Mouse (Mus musculus) limb, embryonic 11.5 days (tissue): ENCODE results near the gene Clstn1. TPM values are rescaled to one million over a fixed set of nuclear protein-coding genes. Genes with fewer than 3 reads are reported as not detected.
A peak's percentile ranks its signal among the peaks of the same experiment; 100 is the strongest.

Experiments used
- ATAC-seq: fragments of 200-750 bp; cut with Nextera tagmentation; 2 replicates; pipeline ENCODE4 v1.8.0; 2017; ENCODE audit warnings: low read depth; ENCODE audit not compliant: insufficient number of reproducible peaks, low FRiP score, low TSS enrichment
- DNase-seq: peaks from one replicate; pipeline ENCODE4 v3.0.0-alpha.2; 2015; ENCODE audit warnings: low spot score
- H3K27ac ChIP-seq: fragments of 300-500 bp; sonication (generic); replicated peaks from 2 replicates; pipeline ENCODE4 v1.5.1; 2014; ENCODE audit warnings: low read depth, mild to moderate bottlenecking, low read length
- H3K27me3 ChIP-seq: fragments of 300-500 bp; sonication (generic); 2 replicates; pipeline ENCODE4 v1.6.1; 2014; ENCODE audit warnings: mild to moderate bottlenecking, low read length, mixed read lengths; ENCODE audit not compliant: control insufficient read depth, insufficient read depth
- H3K36me3 ChIP-seq: fragments of 300-500 bp; sonication (generic); 2 replicates; pipeline ENCODE4 v1.6.1; 2014; ENCODE audit warnings: mild to moderate bottlenecking, low read length, moderate library complexity, mixed read lengths; ENCODE audit not compliant: control insufficient read depth, insufficient read depth
- H3K4me1 ChIP-seq: fragments of 300-500 bp; sonication (generic); 2 replicates; pipeline ENCODE4 v1.6.1; 2014; ENCODE audit warnings: low read length, mixed read lengths; ENCODE audit not compliant: control insufficient read depth, insufficient read depth
- H3K4me2 ChIP-seq: fragments of 300-500 bp; sonication (generic); 2 replicates; pipeline ENCODE4 v1.6.1; 2014; ENCODE audit warnings: low read depth, mild to moderate bottlenecking, moderate library complexity; ENCODE audit not compliant: severe bottlenecking
- H3K4me3 ChIP-seq: fragments of 300-500 bp; sonication (generic); 2 replicates; pipeline ENCODE4 v1.5.1; 2014; ENCODE audit warnings: low read depth, low read length
- H3K9ac ChIP-seq: fragments of 300-500 bp; sonication (generic); 2 replicates; pipeline ENCODE4 v1.6.1; 2014; ENCODE audit warnings: mild to moderate bottlenecking, low read length
- H3K9me3 ChIP-seq: fragments of 300-500 bp; sonication (generic); 2 replicates; pipeline ENCODE4 v1.6.1; 2016; ENCODE audit warnings: low read length; ENCODE audit not compliant: control insufficient read depth
- WGBS: fragments of 180-500 bp; shearing (Covaris S2); extraction: QIAGEN DNeasy Blood & Tissue Kit; methylation state at CpG from one replicate; pipeline ENCODE4 v1.1.7; 2014; 5-methylcytosine and 5-hydroxymethylcytosine counted together
- polyA plus RNA-seq: library from polyadenylated mRNA; unstranded; fragments of >200 nt; fragmentation: Nextera tagmentation; extraction: Ambion mirVana; gene quantifications from 2 replicates; pipeline ENCODE4 v1.2.1, GENCODE M21; 2014

Gene Clstn1
- polyA plus RNA-seq, 1 experiment from 2014 or later: 24.7 TPM

- H3K27ac ChIP-seq: no peak overlapping the region
- no peaks in the 10 kb centered on the region for H3K27me3 ChIP-seq
- no peak overlapping the region for H3K4me3 ChIP-seq
- peaks cover 7% of the 10 kb centered on the region; the same call in 1 of the 2 replicates for H3K36me3 ChIP-seq
- ATAC-seq (no peak), DNase-seq (peak; percentile 79)
- H3K9me3 ChIP-seq: no peaks in the 10 kb centered on the region
- no peak overlapping the region for H3K9ac ChIP-seq
- H3K4me2 ChIP-seq: no peak overlapping the region
- WGBS: 67% methylated on average over 9 of the region's 9 CpGs
- no peaks in the 10 kb centered on the region for H3K4me1 ChIP-seq
Observed at GRCm38 (mm10) chr4:149549221-149549925, 36.9 kb upstream of the Clstn1 start.

DNA sequence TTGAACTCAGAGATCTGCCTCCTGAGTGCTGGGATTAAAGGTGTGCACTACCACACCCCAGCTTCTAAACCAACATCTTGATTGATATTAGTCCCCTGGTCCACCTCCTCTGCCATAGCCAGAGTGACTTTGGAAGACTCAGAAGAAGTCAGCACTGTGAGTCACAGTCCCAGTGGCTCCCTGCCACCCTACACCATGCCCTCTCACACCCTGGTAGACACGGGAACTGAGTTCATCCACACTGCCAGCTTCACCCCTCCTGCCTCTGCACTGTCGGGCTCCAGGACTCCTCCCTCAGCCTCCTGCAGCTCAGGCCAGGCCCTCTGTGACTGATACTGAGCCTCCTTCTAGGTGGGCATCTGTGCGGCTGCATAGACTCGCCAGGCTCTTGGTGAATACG is 35.4 kb upstream of the Clstn1 start:
- Histone ChIP-seq H3K27ac (no peak overlapping the region), H3K9ac (no peak overlapping the region), H3K4me1 (no peaks in the 10 kb centered on the region), H3K4me2 (no peak overlapping the region), H3K36me3 (peaks cover 7% of the 10 kb centered on the region; the same call in 1 of the 2 replicates), H3K9me3 (no peaks in the 10 kb centered on the region), H3K27me3 (no peaks in the 10 kb centered on the region), H3K4me3 (no peak overlapping the region)
- DNase-seq (no peak), ATAC-seq (no peak)
- WGBS: 79% methylated on average over 5 of the region's 5 CpGs

DNA sequence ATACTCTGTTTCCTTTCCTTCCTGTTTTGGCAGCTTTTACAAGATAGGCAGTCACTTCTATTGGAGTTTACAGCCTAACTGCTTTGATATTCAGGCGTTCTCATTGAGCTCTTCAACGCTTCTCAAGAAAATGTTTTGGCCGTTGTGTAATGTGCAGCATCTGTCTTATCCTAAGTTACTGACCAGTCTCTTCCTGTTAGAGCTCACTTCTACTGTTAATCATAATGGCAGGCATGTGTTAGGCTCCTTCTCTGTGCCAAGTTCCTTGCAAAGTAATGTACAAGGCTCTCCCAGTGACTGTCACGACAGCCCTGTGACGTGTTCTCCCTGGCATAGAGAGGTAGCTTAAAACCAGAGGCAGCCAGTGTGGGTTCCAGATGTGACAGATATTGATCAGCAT is 34.6 kb upstream of the Clstn1 start:
- ATAC-seq (no peak), DNase-seq (no peak)
- Histone ChIP-seq H3K9ac (no peak overlapping the region), H3K4me2 (no peak overlapping the region), H3K9me3 (no peaks in the 10 kb centered on the region), H3K36me3 (peaks cover 7% of the 10 kb centered on the region; the same call in 1 of the 2 replicates), H3K27ac (no peak overlapping the region), H3K4me3 (no peak overlapping the region), H3K27me3 (no peaks in the 10 kb centered on the region), H3K4me1 (no peaks in the 10 kb centered on the region)
- 92% methylated on average over 5 of the region's 5 CpGs for WGBS

- H3K4me1 ChIP-seq: no peaks in the 10 kb centered on the region
- no peak overlapping the region for H3K9ac ChIP-seq
- H3K9me3 ChIP-seq: no peaks in the 10 kb centered on the region
- no peak for ATAC-seq
- H3K4me2 ChIP-seq: no peak overlapping the region
- H3K27me3 ChIP-seq: no peaks in the 10 kb centered on the region
- H3K36me3 ChIP-seq: peaks cover 7% of the 10 kb centered on the region; the same call in 1 of the 2 replicates
- no peak for DNase-seq
- no peak overlapping the region for H3K27ac ChIP-seq
- WGBS: 70% methylated on average over 7 of the region's 7 CpGs
- no peak overlapping the region for H3K4me3 ChIP-seq
Observed at GRCm38 (mm10) chr4:149553834-149554233, 32.4 kb upstream of the Clstn1 start.

DNA sequence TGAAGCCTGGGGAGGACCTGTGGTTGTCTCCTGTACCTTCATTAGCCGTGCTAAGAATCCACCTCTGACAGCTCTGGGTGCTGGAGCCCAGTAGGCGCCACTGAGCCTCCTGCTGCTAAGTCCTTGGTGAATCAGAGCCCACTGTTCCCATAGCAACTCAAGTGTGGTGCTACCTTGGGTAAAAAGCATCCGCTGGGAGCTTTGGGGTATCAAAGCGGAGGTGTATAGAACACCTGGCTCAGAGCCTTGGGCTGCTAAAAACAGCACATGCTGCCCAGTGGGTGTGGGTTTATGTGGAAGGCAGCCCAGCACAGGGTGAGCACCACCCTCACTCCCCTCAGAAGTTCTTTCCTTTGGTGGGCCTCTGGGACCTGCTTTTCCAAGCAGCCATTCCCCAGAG is 30.2 kb upstream of the Clstn1 start:
- no peak for DNase-seq
- 83% methylated on average over 4 of the region's 4 CpGs for WGBS
- Histone ChIP-seq H3K36me3 (peaks cover 4% of the 10 kb centered on the region; the same call in 1 of the 2 replicates), H3K27me3 (no peaks in the 10 kb centered on the region), H3K9me3 (no peaks in the 10 kb centered on the region; the same call in 1 of the 2 replicates), H3K4me2 (no peak overlapping the region), H3K27ac (no peak overlapping the region), H3K9ac (no peak overlapping the region), H3K4me3 (no peak overlapping the region), H3K4me1 (no peaks in the 10 kb centered on the region)
- ATAC-seq: no peak

DNA sequence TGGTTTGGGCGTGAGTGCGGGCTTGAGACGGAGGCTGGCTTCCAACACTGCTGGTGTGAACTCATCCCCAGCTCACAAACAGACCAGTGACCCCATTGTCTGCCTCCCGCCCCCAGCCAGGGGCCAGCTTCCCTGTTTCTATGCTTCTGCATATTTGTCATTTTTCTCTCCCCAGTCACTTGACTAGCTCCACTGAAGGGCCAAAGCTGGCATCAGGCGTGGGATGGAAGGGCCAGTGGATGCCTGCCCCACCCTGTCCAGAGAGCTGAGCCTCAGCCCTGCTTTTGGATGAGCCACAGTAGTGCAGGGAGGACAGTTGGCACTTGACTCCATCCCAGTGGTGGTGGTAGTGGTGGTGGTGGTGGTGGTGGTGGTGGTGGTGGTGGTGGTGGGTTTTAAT is 28.4 kb upstream of the Clstn1 start:
- WGBS: 93% methylated on average over 5 of the region's 5 CpGs
- Histone ChIP-seq H3K36me3 (peaks cover 4% of the 10 kb centered on the region; the same call in 1 of the 2 replicates), H3K9me3 (no peaks in the 10 kb centered on the region; the same call in 1 of the 2 replicates), H3K4me2 (no peak overlapping the region), H3K4me3 (no peak overlapping the region), H3K27ac (no peak overlapping the region), H3K9ac (no peak overlapping the region), H3K4me1 (no peaks in the 10 kb centered on the region), H3K27me3 (no peaks in the 10 kb centered on the region)
- ATAC-seq: no peak
- no peak for DNase-seq

GRCm38 (mm10) chr4:149558389-149558788 is 27.9 kb upstream of the Clstn1 start:
- Histone ChIP-seq H3K4me3 (no peak overlapping the region), H3K4me2 (no peak overlapping the region), H3K9me3 (no peaks in the 10 kb centered on the region; the same call in 1 of the 2 replicates), H3K27ac (no peak overlapping the region), H3K36me3 (peaks cover 4% of the 10 kb centered on the region; the same call in 1 of the 2 replicates), H3K9ac (no peak overlapping the region), H3K27me3 (no peaks in the 10 kb centered on the region), H3K4me1 (no peaks in the 10 kb centered on the region)
- DNase-seq (no peak), ATAC-seq (no peak)
- WGBS: 95% methylated on average over 3 of the region's 3 CpGs

GRCm38 (mm10) chr4:149561392-149561791 is 24.9 kb upstream of the Clstn1 start:
- no peaks in the 10 kb centered on the region for H3K27me3 ChIP-seq
- no peak overlapping the region for H3K9ac ChIP-seq
- 87% methylated on average over 4 of the region's 4 CpGs for WGBS
- DNase-seq (no peak), ATAC-seq (no peak)
- no peak overlapping the region for H3K4me2 ChIP-seq
- no peaks in the 10 kb centered on the region; the same call in 1 of the 2 replicates for H3K9me3 ChIP-seq
- H3K27ac ChIP-seq: no peak overlapping the region
- no peaks in the 10 kb centered on the region for H3K4me1 ChIP-seq
- no peak overlapping the region for H3K4me3 ChIP-seq
- no peaks in the 10 kb centered on the region for H3K36me3 ChIP-seq
